Mouse (Mus musculus): Measurements from ENCODE around the gene 6430548M08Rik.

DNA sequence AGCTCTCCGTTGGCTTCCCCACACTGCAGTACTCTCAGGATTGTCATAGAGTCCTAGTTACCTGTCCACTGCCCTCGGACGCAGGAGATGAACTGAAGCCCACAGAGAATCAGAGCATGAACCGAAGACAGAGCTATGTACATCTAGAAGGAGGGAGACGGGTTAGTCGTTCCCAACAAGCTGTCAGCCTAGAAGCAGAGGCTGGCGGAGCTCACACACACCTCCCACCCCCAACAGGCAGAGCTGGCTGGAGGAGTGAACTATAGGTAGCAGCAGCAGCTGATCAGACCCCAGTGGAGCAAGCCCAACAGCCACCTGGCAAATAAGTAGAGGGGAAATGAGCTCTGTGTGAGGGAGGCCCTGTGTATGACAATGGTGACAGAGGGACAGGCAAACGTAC is 29.2 kb upstream of the 6430548M08Rik start:
- TF ChIP-seq ZNF384 (IDR thresholded peaks at IDR 0.05; ENCODE audit: low read depth, low read length) (no peak), CHD2 (IDR thresholded peaks at IDR 0.05; ENCODE audit: low read depth, low read length) (no peak)
